Mouse (Mus musculus) kidney, adult 2 months (tissue): Measurements from ENCODE around the gene Tubgcp3. TPM values are rescaled to one million over a fixed set of nuclear protein-coding genes. Genes with fewer than 3 reads are reported as not detected.
"Not testable (repeated sequence)": the region's sequence is repeated elsewhere in the genome, so short reads cannot be mapped to it uniquely, and the experiment has no call there.

Source experiments
- DNase-seq: peaks from one replicate; pipeline ENCODE4 v3.0.0; 2021
- H3K27ac ChIP-seq: fragments of 200-500 bp; 2 replicates; pipeline ENCODE4 v1.5.1; 2012; ENCODE audit warnings: low read depth, low read length, control low read depth, inconsistent platforms; ENCODE audit not compliant: insufficient read depth
- H3K27me3 ChIP-seq: fragments of 200-500 bp; replicated peaks from 2 replicates; pipeline ENCODE4 v1.6.1; 2012; ENCODE audit warnings: mild to moderate bottlenecking, moderate library complexity, low read length, inconsistent platforms; ENCODE audit not compliant: control insufficient read depth, insufficient read depth
- H3K36me3 ChIP-seq: fragments of 200-500 bp; 2 replicates; pipeline ENCODE4 v1.6.1; 2012; ENCODE audit warnings: mild to moderate bottlenecking, moderate library complexity, low read length, inconsistent platforms; ENCODE audit not compliant: control insufficient read depth, insufficient read depth
- H3K4me1 ChIP-seq: fragments of 200-500 bp; 2 replicates; pipeline ENCODE4 v1.6.1; 2011; ENCODE audit warnings: low read length; ENCODE audit not compliant: control insufficient read depth, insufficient read depth
- H3K4me3 ChIP-seq: fragments of 200-500 bp; 2 replicates; pipeline ENCODE4 v1.5.1; 2011; ENCODE audit warnings: mild to moderate bottlenecking, low read depth, low read length, control low read depth; ENCODE audit not compliant: insufficient read depth
- CTCF ChIP-seq: fragments of 200-500 bp; conservative IDR thresholded peaks from 2 replicates; pipeline ENCODE4 v1.5.1; 2011; ENCODE audit warnings: low read depth, mild to moderate bottlenecking, control low read depth, low read length, moderate library complexity, mixed read lengths; ENCODE audit not compliant: insufficient read depth, insufficient read length
- POLR2A ChIP-seq: fragments of 200-500 bp; IDR thresholded peaks from one replicate; pipeline ENCODE4 v1.6.1; 2011; ENCODE audit warnings: low read depth, low read length, control low read depth
- WGBS: fragments of 180-500 bp; shearing (Covaris S2); methylation state at CpG from one replicate; pipeline ENCODE4 v1.1.7; 2018; 5-methylcytosine and 5-hydroxymethylcytosine counted together
- polyA plus RNA-seq: library from polyadenylated mRNA; depleted of rRNA; stranded (reverse); fragments of >200 nt; gene quantifications from 2 replicates; pipeline ENCODE4 v1.2.3, GENCODE M21; 2012

Gene Tubgcp3
- polyA plus RNA-seq, 1 experiment = 28.4 TPM

- Histone ChIP-seq H3K36me3 (no peaks in the 10 kb centered on the region), H3K4me3 (no peak overlapping the region), H3K27me3 (no peaks in the 10 kb centered on the region), H3K27ac (no peak overlapping the region), H3K4me1 (no peaks in the 10 kb centered on the region)
- TF ChIP-seq POLR2A = no peak
- no peak for TF ChIP-seq CTCF
- DNase-seq = no peak
- WGBS = 85% methylated on average over 7 of the region's 7 CpGs
These were observed 58.8 kb downstream of the Tubgcp3 start for GRCm38 (mm10) chr8:12613201-12613600.

- Histone ChIP-seq H3K4me3 (no peak overlapping the region), H3K4me1 (no peaks in the 10 kb centered on the region), H3K36me3 (no peaks in the 10 kb centered on the region), H3K27me3 (no peaks in the 10 kb centered on the region), H3K27ac (no peak overlapping the region)
- TF ChIP-seq CTCF (no peak), POLR2A (no peak)
- 44% methylated on average over 12 of the region's 12 CpGs for WGBS
- no peak for DNase-seq
These were observed 62.1 kb downstream of the Tubgcp3 start for GRCm38 (mm10) chr8:12609752-12610449.

- 71% methylated on average over 10 of the region's 10 CpGs for WGBS
These were observed 63.2 kb downstream of the Tubgcp3 start for GRCm38 (mm10) chr8:12608810-12609209.

GRCm38 (mm10) chr8:12607223-12607622 is 64.8 kb downstream of the Tubgcp3 start:
- Histone ChIP-seq H3K4me1 (no peaks in the 10 kb centered on the region), H3K27me3 (no peaks in the 10 kb centered on the region), H3K4me3 (no peak overlapping the region), H3K27ac (no peak overlapping the region), H3K36me3 (no peaks in the 10 kb centered on the region)
- DNase-seq = peak; percentile 85
- WGBS = 17% methylated on average over 6 of the region's 6 CpGs
- TF ChIP-seq CTCF (peak; percentile 98), POLR2A (no peak)

More at GRCm38 (mm10) chr8:12608810-12609209, 63.2 kb downstream of the Tubgcp3 start:
- Histone ChIP-seq H3K4me3 (no peak overlapping the region), H3K36me3 (no peaks in the 10 kb centered on the region), H3K27ac (no peak overlapping the region), H3K4me1 (no peaks in the 10 kb centered on the region), H3K27me3 (no peaks in the 10 kb centered on the region)
- DNase-seq = no peak
- TF ChIP-seq CTCF (no peak), POLR2A (no peak)

GRCm38 (mm10) chr8:12583785-12584184 is 88.3 kb downstream of the Tubgcp3 start:
- H3K27me3 ChIP-seq = no peaks in the 10 kb centered on the region
- 88% methylated on average over 5 of the region's 5 CpGs for WGBS
- DNase-seq = no peak

GRCm38 (mm10) chr8:12579339-12579999 is 92.6 kb downstream of the Tubgcp3 start:
- 82% methylated on average over 19 of the region's 19 CpGs for WGBS
- not testable (repeated sequence) for H3K27me3 ChIP-seq, H3K4me3 ChIP-seq, H3K4me1 ChIP-seq, H3K27ac ChIP-seq, H3K36me3 ChIP-seq, DNase-seq

More at GRCm38 (mm10) chr8:12583785-12584184, 88.3 kb downstream of the Tubgcp3 start:
- H3K27ac ChIP-seq = no peak overlapping the region
- no peaks in the 10 kb centered on the region for H3K4me1 ChIP-seq
- H3K4me3 ChIP-seq = no peak overlapping the region
- TF ChIP-seq CTCF (no peak), POLR2A (no peak)
- H3K36me3 ChIP-seq = no peaks in the 10 kb centered on the region

GRCm38 (mm10) chr8:12576739-12577138 is 95.3 kb downstream of the Tubgcp3 start:
- TF ChIP-seq CTCF (no peak), POLR2A (no peak)
- peaks cover 4% of the 10 kb centered on the region; the same call in 1 of the 2 replicates for H3K4me1 ChIP-seq
- no peaks in the 10 kb centered on the region for H3K36me3 ChIP-seq
- H3K27me3 ChIP-seq = no peaks in the 10 kb centered on the region
- WGBS = 37% methylated on average over 6 of the region's 6 CpGs
- H3K27ac ChIP-seq = no peak overlapping the region
- H3K4me3 ChIP-seq = no peak overlapping the region
- DNase-seq = peak; percentile 60
